In genomic region chr15:25762306-25762705, GRCm38 (mm10) we compare ENCODE assay signal across 8 mouse cellular contexts.
DNase-seq lines count a peak whose midpoint lies in the region; ATAC-seq and TF ChIP-seq lines count a peak whose summit lies in the region.

No protein-coding gene starts in this region.

- H3K27me3 ChIP-seq in hindbrain, embryonic 10.5 days (ENCODE audit: insufficient read depth, poor library complexity, severe bottlenecking), result peaks cover 5% of the 10 kb centered on the region; the same call in 1 of the 2 replicates
- no peaks in the 10 kb centered on the region for H3K27me3 ChIP-seq in midbrain, embryonic 13.5 days

- TF ChIP-seq CTCF in cortical plate, adult 2 months (IDR thresholded peaks at IDR 0.05; ENCODE audit: extremely low read depth, insufficient read depth, low read length), result no peak

- DNase-seq in Muller cell, postnatal 12 days (ENCODE audit: inconsistent ontology term), result peak; percentile 72
- peak; percentile 63 for DNase-seq in hindbrain, embryonic 10.5 days (ENCODE audit: low spot score)
- DNase-seq in urinary bladder, postnatal 10 days (ENCODE audit: low spot score), result no peak
- no peak for DNase-seq in layer of hippocampus, adult 9-10 months (ENCODE audit: low spot score)
- no peak for DNase-seq in urinary bladder, postnatal 14 days (ENCODE audit: low spot score)

- no peaks in the 10 kb centered on the region for H3K36me3 ChIP-seq in hindbrain, embryonic 10.5 days
- H3K36me3 ChIP-seq in midbrain, embryonic 13.5 days, result no peaks in the 10 kb centered on the region

- peaks cover 1% of the 10 kb centered on the region for H3K4me1 ChIP-seq in cortical plate, adult 2 months (ENCODE audit: control insufficient read depth, insufficient read depth, low read length)
- peaks cover 92% of the 10 kb centered on the region for H3K4me1 ChIP-seq in hindbrain, embryonic 10.5 days (replicated peaks)
- peaks cover 89% of the 10 kb centered on the region for H3K4me1 ChIP-seq in midbrain, embryonic 13.5 days (replicated peaks)

- H3K27ac ChIP-seq in cortical plate, adult 2 months (ENCODE audit: insufficient read depth, low read length), result peak overlapping the region; percentile 48; the same call in 1 of the 2 replicates
- H3K27ac ChIP-seq in hindbrain, embryonic 10.5 days, result peak overlapping the region; percentile 85
- peak overlapping the region; percentile 93 for H3K27ac ChIP-seq in midbrain, embryonic 13.5 days

- WGBS in hindbrain, embryonic 10.5 days, result 9% methylated on average over 8 of the region's 8 CpGs
- 7% methylated on average over 8 of the region's 8 CpGs for WGBS in midbrain, embryonic 13.5 days

- H3K9ac ChIP-seq in midbrain, embryonic 13.5 days (replicated peaks), result peak overlapping the region; percentile 30; the same call in 1 of the 2 replicates

- no peaks in the 10 kb centered on the region for H3K9me3 ChIP-seq in hindbrain, embryonic 10.5 days
- no peaks in the 10 kb centered on the region for H3K9me3 ChIP-seq in midbrain, embryonic 13.5 days

- no peak for TF ChIP-seq POLR2A in cortical plate, adult 2 months (IDR thresholded peaks at IDR 0.05; ENCODE audit: extremely low read depth, insufficient read depth, low read length)

- no peak overlapping the region for H3K4me3 ChIP-seq in cortical plate, adult 2 months (ENCODE audit: insufficient read depth, low read length)
- H3K4me3 ChIP-seq in hindbrain, embryonic 10.5 days, result peak overlapping the region; percentile 32
- H3K4me3 ChIP-seq in midbrain, embryonic 13.5 days (replicated peaks), result 0 out of 2 replicates have a peak overlapping the region, but pooled peaks have one; percentile 11

- H3K4me2 ChIP-seq in midbrain, embryonic 13.5 days (replicated peaks), result peak overlapping the region; percentile 49

- peak; percentile 57 for ATAC-seq in midbrain, embryonic 13.5 days
- no peak for ATAC-seq in megakaryocyte, adult 5-6 weeks (ENCODE audit: poor library complexity, severe bottlenecking)

Comparison
In these comparisons a context has a peak if more than half of its experiments do, and no peak if none do; other contexts are left out.
1. DNase-seq: peak in Muller cell, postnatal 12 days (single experiment) and hindbrain, embryonic 10.5 days (single experiment); none in urinary bladder, postnatal 10 days (single experiment), layer of hippocampus, adult 9-10 months (single experiment) and urinary bladder, postnatal 14 days (single experiment).
2. Peak in every context shown above with its lines, with median percentiles within 50 percentile points of each other: H3K27ac ChIP-seq.